Mouse (Mus musculus): ENCODE data around the gene Cd8a. TPM values are rescaled to one million over a fixed set of nuclear protein-coding genes. Genes with fewer than 3 reads are reported as not detected.

Gene Cd8a
- polyA plus RNA-seq, 1 experiment from 2014 or later: 0.10 TPM

DNA sequence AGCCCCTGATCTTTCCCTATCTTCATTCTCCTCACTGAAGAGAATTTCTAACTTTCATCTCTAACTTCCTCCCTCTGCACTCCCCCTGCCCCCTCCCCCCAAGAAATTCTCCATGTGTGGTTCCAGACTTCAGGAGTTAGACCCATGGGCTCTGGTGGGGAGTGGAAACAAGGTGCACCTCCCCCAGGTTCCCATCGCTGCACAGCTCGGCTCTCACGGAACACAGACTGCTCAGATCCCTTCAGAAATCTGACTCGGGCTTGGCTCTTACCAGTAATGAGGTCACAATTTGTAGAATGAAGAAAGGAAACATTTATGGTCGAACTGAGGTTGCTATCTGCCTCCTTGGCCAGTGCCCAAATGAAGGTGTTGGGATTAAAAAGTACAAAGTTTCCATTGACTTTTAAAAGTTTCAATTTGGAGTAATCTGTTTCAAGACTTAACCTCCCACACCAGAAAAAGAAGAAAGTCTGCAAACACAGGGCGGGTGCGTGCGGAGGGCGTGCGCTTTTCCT is 12.0 kb upstream of the Cd8a start:
- ATAC-seq (no peak), DNase-seq (ENCODE audit: low spot score) (no peak)
- H3K4me3 ChIP-seq (ENCODE audit: low read depth, low read length): no peak overlapping the region
- H3K9me3 ChIP-seq (ENCODE audit: low read length): no peaks in the 10 kb centered on the region
- H3K9ac ChIP-seq (replicated peaks; ENCODE audit: low read depth): no peak overlapping the region
- no peaks in the 10 kb centered on the region for H3K4me1 ChIP-seq (ENCODE audit: insufficient read depth, low read depth, low read length)
- H3K36me3 ChIP-seq (ENCODE audit: insufficient read depth, low read length): no peaks in the 10 kb centered on the region
- 73% methylated on average over 10 of the region's 10 CpGs for WGBS
- no peak for TF ChIP-seq EP300 (IDR thresholded peaks at IDR 0.05)
- TF ChIP-seq CTCF (IDR thresholded peaks at IDR 0.05): no peak
- H3K27ac ChIP-seq (ENCODE audit: low read length): no peak overlapping the region
- no peak overlapping the region for H3K4me2 ChIP-seq (replicated peaks; ENCODE audit: low read depth, low read length)
- H3K27me3 ChIP-seq (replicated peaks; ENCODE audit: insufficient read depth, low read length): no peaks in the 10 kb centered on the region

DNA sequence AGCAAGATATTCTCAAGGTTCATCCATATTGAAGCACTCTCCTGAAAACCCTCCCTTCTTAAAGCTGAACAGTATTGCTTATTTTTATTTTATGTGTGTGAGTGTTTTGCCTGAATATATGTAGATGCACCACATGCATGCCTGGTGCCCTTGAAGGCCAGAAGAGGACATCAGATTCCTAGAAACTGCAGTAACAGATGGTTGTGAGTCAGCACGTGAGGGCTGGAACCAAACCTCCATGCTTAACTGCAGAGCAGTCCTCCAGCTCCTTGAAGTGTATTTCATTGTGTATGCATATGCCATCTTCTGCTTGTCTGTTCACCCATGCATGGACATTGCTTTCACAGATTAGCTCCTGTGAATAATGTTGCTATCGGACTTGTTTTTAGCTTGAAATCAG is 9.2 kb upstream of the Cd8a start:
- Histone ChIP-seq H3K27me3 (replicated peaks; ENCODE audit: insufficient read depth, low read length) (no peaks in the 10 kb centered on the region), H3K4me2 (replicated peaks; ENCODE audit: low read depth, low read length) (no peak overlapping the region), H3K4me1 (ENCODE audit: insufficient read depth, low read depth, low read length) (no peaks in the 10 kb centered on the region), H3K27ac (ENCODE audit: low read length) (no peak overlapping the region), H3K36me3 (ENCODE audit: insufficient read depth, low read length) (no peaks in the 10 kb centered on the region), H3K9me3 (ENCODE audit: low read length) (no peaks in the 10 kb centered on the region), H3K4me3 (ENCODE audit: low read depth, low read length) (no peak overlapping the region), H3K9ac (replicated peaks; ENCODE audit: low read depth) (no peak overlapping the region)
- DNase-seq (ENCODE audit: low spot score) (no peak), ATAC-seq (no peak)
- TF ChIP-seq CTCF (IDR thresholded peaks at IDR 0.05): no peak
- no peak for TF ChIP-seq EP300 (IDR thresholded peaks at IDR 0.05)
- 66% methylated on average over 2 of the region's 2 CpGs for WGBS

DNA sequence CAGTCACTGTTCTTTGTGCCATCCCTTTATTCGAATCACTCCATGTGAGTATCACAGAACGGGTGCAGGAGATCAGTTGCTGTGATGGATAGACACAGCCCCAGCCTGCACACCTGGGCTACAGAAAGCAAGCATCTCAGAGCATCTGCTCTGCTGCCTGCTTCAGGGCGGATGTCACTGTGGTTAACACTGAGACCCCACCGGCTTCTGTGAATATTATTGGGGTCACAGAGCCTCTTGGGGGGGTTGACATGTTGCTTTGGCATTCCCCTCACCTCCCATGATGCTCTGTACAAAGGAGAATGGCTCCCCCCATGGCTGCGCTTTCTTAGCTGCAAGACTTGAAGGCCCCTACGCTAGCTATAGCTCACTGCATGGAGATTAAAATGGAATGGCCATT is 3.8 kb upstream of the Cd8a start:
- ATAC-seq (no peak), DNase-seq (ENCODE audit: low spot score) (no peak)
- no peaks in the 10 kb centered on the region for H3K27me3 ChIP-seq (replicated peaks; ENCODE audit: insufficient read depth, low read length)
- H3K36me3 ChIP-seq (ENCODE audit: insufficient read depth, low read length): no peaks in the 10 kb centered on the region
- no peaks in the 10 kb centered on the region for H3K4me1 ChIP-seq (ENCODE audit: insufficient read depth, low read depth, low read length)
- H3K27ac ChIP-seq (ENCODE audit: low read length): no peak overlapping the region
- no peak overlapping the region for H3K4me2 ChIP-seq (replicated peaks; ENCODE audit: low read depth, low read length)
- 89% methylated on average over 6 of the region's 6 CpGs for WGBS
- H3K4me3 ChIP-seq (ENCODE audit: low read depth, low read length): no peak overlapping the region
- no peak overlapping the region for H3K9ac ChIP-seq (replicated peaks; ENCODE audit: low read depth)
- TF ChIP-seq CTCF (IDR thresholded peaks at IDR 0.05): no peak
- no peak for TF ChIP-seq EP300 (IDR thresholded peaks at IDR 0.05)
- no peaks in the 10 kb centered on the region for H3K9me3 ChIP-seq (ENCODE audit: low read length)

DNA sequence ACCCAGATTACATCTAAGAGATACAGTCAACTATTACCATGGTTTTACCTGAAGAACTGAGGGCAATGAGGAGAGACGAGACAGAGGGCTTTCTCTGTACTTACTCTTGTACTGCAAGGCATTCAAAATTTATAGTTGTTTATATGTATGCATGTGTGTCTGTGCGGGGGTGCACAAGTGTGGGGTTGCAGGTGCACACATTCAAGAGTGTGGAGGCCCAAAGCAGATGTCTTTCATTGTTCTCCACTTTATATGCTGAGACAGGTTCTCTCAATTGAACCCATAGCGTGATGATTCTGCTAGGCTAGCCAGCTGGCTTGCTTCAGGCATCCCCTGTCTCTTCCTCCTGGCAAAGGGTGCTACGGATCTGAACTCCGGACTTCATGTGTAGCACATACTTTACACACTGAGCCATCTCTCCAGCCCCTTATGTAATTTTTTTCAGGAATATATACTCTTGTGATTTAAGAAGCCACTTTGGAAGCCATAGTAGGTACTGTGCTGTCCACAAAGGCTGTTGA is 2.1 kb upstream of the Cd8a start:
- no peak overlapping the region for H3K27ac ChIP-seq (ENCODE audit: low read length)
- H3K9ac ChIP-seq (replicated peaks; ENCODE audit: low read depth): no peak overlapping the region
- TF ChIP-seq CTCF (IDR thresholded peaks at IDR 0.05): no peak
- TF ChIP-seq EP300 (IDR thresholded peaks at IDR 0.05): no peak
- no peaks in the 10 kb centered on the region for H3K4me1 ChIP-seq (ENCODE audit: insufficient read depth, low read depth, low read length)
- no peaks in the 10 kb centered on the region for H3K9me3 ChIP-seq (ENCODE audit: low read length)
- no peaks in the 10 kb centered on the region for H3K27me3 ChIP-seq (replicated peaks; ENCODE audit: insufficient read depth, low read length)
- 70% methylated on average over 5 of the region's 5 CpGs for WGBS
- no peaks in the 10 kb centered on the region for H3K36me3 ChIP-seq (ENCODE audit: insufficient read depth, low read length)
- DNase-seq (ENCODE audit: low spot score) (no peak), ATAC-seq (no peak)
- H3K4me2 ChIP-seq (replicated peaks; ENCODE audit: low read depth, low read length): no peak overlapping the region
- H3K4me3 ChIP-seq (ENCODE audit: low read depth, low read length): no peak overlapping the region

DNA sequence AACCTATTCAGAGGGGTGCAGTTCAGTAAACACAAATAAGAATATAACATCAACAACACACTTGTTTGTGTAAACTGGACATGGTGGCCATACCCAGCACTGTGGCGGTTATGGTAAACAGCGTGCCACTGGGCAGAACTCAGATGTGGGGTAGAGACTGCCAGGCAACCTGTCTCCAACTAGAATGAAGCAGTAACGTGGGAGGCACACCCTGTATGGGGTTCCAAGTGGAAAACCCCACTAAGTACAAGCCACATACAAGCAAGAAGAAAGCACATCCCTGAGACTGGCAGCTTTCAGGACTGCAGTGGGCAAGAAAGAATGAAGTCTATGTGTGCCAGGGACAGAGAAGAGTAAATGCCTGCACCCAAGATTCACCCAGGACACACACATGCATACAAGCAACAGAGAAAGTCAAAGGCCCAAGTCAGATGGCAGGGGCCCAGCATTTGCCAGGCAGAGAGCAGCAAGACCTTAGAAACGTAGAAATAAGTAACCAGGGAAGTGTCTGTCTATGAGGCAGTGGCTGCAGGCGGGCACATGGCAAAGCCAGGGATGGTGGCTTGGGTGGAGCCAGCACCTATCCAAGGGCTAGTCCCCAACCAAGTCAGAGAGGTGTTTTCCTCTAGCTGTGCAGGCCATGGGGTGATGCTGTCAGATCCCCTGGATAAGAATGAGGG is 1.0 kb upstream of the Cd8a start:
- H3K36me3 ChIP-seq (ENCODE audit: insufficient read depth, low read length): no peaks in the 10 kb centered on the region
- H3K9ac ChIP-seq (replicated peaks; ENCODE audit: low read depth): no peak overlapping the region
- no peak for TF ChIP-seq EP300 (IDR thresholded peaks at IDR 0.05)
- no peak for TF ChIP-seq CTCF (IDR thresholded peaks at IDR 0.05)
- 78% methylated on average over 5 of the region's 5 CpGs for WGBS
- no peaks in the 10 kb centered on the region for H3K4me1 ChIP-seq (ENCODE audit: insufficient read depth, low read depth, low read length)
- H3K4me3 ChIP-seq (ENCODE audit: low read depth, low read length): no peak overlapping the region
- no peak for ATAC-seq
- DNase-seq (ENCODE audit: low spot score): no peak
- no peaks in the 10 kb centered on the region for H3K27me3 ChIP-seq (replicated peaks; ENCODE audit: insufficient read depth, low read length)
- H3K9me3 ChIP-seq (ENCODE audit: low read length): no peaks in the 10 kb centered on the region
- no peak overlapping the region for H3K27ac ChIP-seq (ENCODE audit: low read length)
- no peak overlapping the region for H3K4me2 ChIP-seq (replicated peaks; ENCODE audit: low read depth, low read length)

DNA sequence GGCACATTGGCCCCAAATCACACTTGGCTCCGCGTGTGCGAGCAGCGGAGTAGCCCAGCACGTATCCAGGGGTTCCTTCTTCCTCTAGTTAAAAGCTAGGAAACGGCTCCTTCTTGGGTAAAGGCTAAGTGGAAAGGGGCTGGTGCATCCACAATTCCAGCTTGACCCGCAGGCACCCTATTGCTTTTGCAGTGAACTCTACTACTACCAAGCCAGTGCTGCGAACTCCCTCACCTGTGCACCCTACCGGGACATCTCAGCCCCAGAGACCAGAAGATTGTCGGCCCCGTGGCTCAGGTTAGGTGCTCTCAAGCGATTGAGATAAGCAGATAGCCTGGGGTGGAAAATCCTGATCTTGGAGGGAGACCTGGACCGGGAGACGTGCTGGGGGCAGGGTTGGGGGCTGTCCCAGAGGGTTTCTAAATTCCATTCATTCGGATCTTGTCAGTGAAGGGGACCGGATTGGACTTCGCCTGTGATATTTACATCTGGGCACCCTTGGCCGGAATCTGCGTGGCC is 1.1 kb downstream of the Cd8a start:
- H3K4me3 ChIP-seq (ENCODE audit: low read depth, low read length): no peak overlapping the region
- ATAC-seq: no peak
- H3K4me2 ChIP-seq (replicated peaks; ENCODE audit: low read depth, low read length): no peak overlapping the region
- no peaks in the 10 kb centered on the region for H3K27me3 ChIP-seq (replicated peaks; ENCODE audit: insufficient read depth, low read length)
- no peaks in the 10 kb centered on the region for H3K36me3 ChIP-seq (ENCODE audit: insufficient read depth, low read length)
- no peak for TF ChIP-seq EP300 (IDR thresholded peaks at IDR 0.05)
- no peak for TF ChIP-seq CTCF (IDR thresholded peaks at IDR 0.05)
- H3K4me1 ChIP-seq (ENCODE audit: insufficient read depth, low read depth, low read length): no peaks in the 10 kb centered on the region
- 81% methylated on average over 19 of the region's 19 CpGs for WGBS
- DNase-seq (ENCODE audit: low spot score): no peak
- no peak overlapping the region for H3K9ac ChIP-seq (replicated peaks; ENCODE audit: low read depth)
- H3K27ac ChIP-seq (ENCODE audit: low read length): no peak overlapping the region
- H3K9me3 ChIP-seq (ENCODE audit: low read length): no peaks in the 10 kb centered on the region

Measured in lung, postnatal 0 days (tissue).